Mouse (Mus musculus): ENCODE measurements around the gene 1700001J03Rik.
"Not testable (repeated sequence)": the region's sequence is repeated elsewhere in the genome, so short reads cannot be mapped to it uniquely, and the experiment has no call there.

Gene 1700001J03Rik

GRCm38 (mm10) chr5:146185204-146185603 is at the start of gene 1700001J03Rik:
1700001J03Rik (minus strand) TSS chr5:146185304.
- not testable (repeated sequence) for DNase-seq (ENCODE audit: low spot score)

GRCm38 (mm10) chr5:146234336-146234735 is 49.2 kb upstream of the 1700001J03Rik start:
- DNase-seq (ENCODE audit: low spot score): no peak

- DNase-seq (ENCODE audit: low spot score): no peak
Measured at GRCm38 (mm10) chr5:146232816-146233215, 47.7 kb upstream of the 1700001J03Rik start.

- no peak for DNase-seq (ENCODE audit: low spot score)
Measured at GRCm38 (mm10) chr5:146232056-146232675, 47.1 kb upstream of the 1700001J03Rik start.

GRCm38 (mm10) chr5:146231655-146231996 is 46.5 kb upstream of the 1700001J03Rik start:
- peak; percentile 50 for DNase-seq (ENCODE audit: low spot score)

- DNase-seq (ENCODE audit: low spot score): peak; percentile 92
Measured at GRCm38 (mm10) chr5:146230864-146231654, 46.0 kb upstream of the 1700001J03Rik start, which contains the start of gene Cdk8. Cdk8 (plus strand) TSS chr5:146231230.

GRCm38 (mm10) chr5:146229869-146230650 is 45.0 kb upstream of the 1700001J03Rik start:
- no peak for DNase-seq (ENCODE audit: low spot score)

- DNase-seq (ENCODE audit: low spot score): no peak
Measured at GRCm38 (mm10) chr5:146227496-146227895, 42.4 kb upstream of the 1700001J03Rik start.

- no peak for DNase-seq (ENCODE audit: low spot score)
Measured at GRCm38 (mm10) chr5:146223786-146224185, 38.7 kb upstream of the 1700001J03Rik start.

- no peak for DNase-seq (ENCODE audit: low spot score)
Measured at GRCm38 (mm10) chr5:146221722-146222121, 36.6 kb upstream of the 1700001J03Rik start.

GRCm38 (mm10) chr5:146220879-146221714 is 36.0 kb upstream of the 1700001J03Rik start, which contains the start of gene Rnf6:
Rnf6 (minus strand) TSS chr5:146221555.
- DNase-seq (ENCODE audit: low spot score): peak; percentile 96

GRCm38 (mm10) chr5:146220501-146220878 is 35.4 kb upstream of the 1700001J03Rik start:
- DNase-seq (ENCODE audit: low spot score): no peak

- DNase-seq (ENCODE audit: low spot score): no peak
Measured at GRCm38 (mm10) chr5:146205537-146205936, 20.4 kb upstream of the 1700001J03Rik start.

- DNase-seq (ENCODE audit: low spot score): no peak
Measured at GRCm38 (mm10) chr5:146203921-146204320, 18.8 kb upstream of the 1700001J03Rik start.

- no peak for DNase-seq (ENCODE audit: low spot score)
Measured at GRCm38 (mm10) chr5:146200580-146200979, 15.5 kb upstream of the 1700001J03Rik start.

- DNase-seq (ENCODE audit: low spot score): no peak
Measured at GRCm38 (mm10) chr5:146199540-146199939, 14.4 kb upstream of the 1700001J03Rik start.

GRCm38 (mm10) chr5:146199073-146199472 is 14.0 kb upstream of the 1700001J03Rik start:
- DNase-seq (ENCODE audit: low spot score): no peak

- DNase-seq (ENCODE audit: low spot score): no peak
Measured at GRCm38 (mm10) chr5:146193360-146193759, 8.3 kb upstream of the 1700001J03Rik start.

- no peak for DNase-seq (ENCODE audit: low spot score)
Measured at GRCm38 (mm10) chr5:146190501-146191269, 5.6 kb upstream of the 1700001J03Rik start.

GRCm38 (mm10) chr5:146190093-146190492 is 5.0 kb upstream of the 1700001J03Rik start:
- DNase-seq (ENCODE audit: low spot score): no peak

- DNase-seq (ENCODE audit: low spot score): no peak
Measured at GRCm38 (mm10) chr5:146188712-146189111, 3.6 kb upstream of the 1700001J03Rik start.
